Mouse (Mus musculus): ENCODE data around the gene Elf4.

Elf4 gene

DNA sequence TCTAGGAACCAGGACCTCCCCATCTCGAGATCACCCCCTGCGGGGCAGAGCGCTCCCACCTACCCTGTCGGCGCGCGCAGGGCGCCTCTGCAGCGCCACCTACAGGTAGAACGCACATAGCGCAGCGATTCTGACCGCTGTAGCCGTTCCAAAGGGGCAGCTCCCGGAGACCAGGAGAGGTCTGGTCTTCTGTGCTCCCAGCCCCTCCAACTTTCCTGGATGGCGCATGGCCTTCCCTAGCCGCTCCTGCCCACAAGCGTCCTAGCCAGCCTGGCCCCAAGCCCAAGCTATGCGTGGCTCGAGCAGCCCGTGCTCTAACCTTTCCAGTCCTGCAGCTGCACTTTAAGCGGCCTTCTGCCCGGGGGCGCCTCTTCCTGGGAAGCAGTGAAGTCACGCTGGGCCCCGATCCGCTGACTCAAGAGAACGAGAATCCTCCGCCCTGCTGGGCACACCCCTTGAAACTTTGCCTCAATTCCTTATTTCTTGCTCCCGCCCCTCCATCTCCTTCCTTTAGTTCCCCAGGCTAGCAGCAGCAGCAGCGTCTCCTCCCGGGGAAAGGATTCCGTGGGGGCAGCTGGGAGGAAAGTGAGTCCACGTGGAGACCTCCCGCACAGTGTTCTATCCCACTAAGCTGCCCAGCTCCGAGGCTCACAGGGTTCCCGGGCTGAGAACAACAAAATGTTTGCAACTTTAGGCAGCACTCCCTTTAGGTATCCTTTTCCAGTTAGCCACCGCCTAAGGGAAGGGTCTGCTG, at the start of gene Elf4:
TSS of gene Elf4 (minus strand) at position 379 of the 754 bp plus-strand sequence.
- in situ Hi-C loops (cut with MboI; ENCODE audit: low pct_unique_long_range_greater_than_20kb in 1 of 2, low sequenced_read_pairs in 2 of 2, unreplicated experiment in 1 of 2), result no loop called here

DNA sequence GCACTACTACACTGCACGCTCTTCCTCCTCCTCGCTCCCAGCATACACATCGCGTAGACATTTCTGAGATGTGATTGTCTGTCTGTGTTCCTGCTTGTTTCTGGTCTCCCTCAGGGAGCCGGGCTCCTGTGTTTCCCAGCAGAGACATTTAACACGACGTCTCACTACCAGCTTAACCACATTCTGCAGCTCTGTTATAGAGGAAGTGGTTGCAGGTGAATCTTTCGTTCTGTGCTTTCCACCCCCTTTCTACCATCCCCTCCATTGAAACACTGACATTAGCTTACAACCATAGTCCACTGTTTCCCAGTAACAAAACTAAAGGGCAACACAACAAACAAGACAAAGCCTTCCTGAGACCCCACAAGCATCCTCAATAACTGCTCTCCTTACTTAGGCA, 30.8 kb upstream of the Elf4 start:
- in situ Hi-C loops (cut with MboI; ENCODE audit: low pct_unique_long_range_greater_than_20kb in 1 of 2, low sequenced_read_pairs in 2 of 2, unreplicated experiment in 1 of 2), result no loop called here

- in situ Hi-C loops (cut with MboI; ENCODE audit: low pct_unique_long_range_greater_than_20kb in 1 of 2, low sequenced_read_pairs in 2 of 2, unreplicated experiment in 1 of 2), result no loop called here
Measured at GRCm38 (mm10) chrX:48481687-48482086, 18.8 kb upstream of the Elf4 start.

DNA sequence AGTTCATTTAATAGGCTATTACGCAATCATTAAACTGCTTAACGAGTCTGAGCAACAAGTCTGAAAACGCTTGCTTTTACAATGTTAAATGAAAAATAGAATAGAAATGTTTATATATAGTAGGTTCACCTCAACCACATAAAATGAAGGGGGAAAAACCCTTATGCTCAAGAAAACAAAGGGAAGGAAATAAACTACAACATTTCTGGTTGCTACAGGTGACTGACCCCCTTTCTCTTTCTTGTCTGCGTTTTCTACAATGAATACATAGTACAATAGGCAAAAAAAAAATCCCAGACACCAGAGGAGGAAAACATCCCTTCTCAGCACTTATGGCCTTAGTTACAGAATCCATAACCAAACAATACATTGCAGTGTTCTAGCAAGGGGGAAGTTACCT, 18.2 kb upstream of the Elf4 start:
- in situ Hi-C loops (cut with MboI; ENCODE audit: low pct_unique_long_range_greater_than_20kb in 1 of 2, low sequenced_read_pairs in 2 of 2, unreplicated experiment in 1 of 2), result no loop called here

DNA sequence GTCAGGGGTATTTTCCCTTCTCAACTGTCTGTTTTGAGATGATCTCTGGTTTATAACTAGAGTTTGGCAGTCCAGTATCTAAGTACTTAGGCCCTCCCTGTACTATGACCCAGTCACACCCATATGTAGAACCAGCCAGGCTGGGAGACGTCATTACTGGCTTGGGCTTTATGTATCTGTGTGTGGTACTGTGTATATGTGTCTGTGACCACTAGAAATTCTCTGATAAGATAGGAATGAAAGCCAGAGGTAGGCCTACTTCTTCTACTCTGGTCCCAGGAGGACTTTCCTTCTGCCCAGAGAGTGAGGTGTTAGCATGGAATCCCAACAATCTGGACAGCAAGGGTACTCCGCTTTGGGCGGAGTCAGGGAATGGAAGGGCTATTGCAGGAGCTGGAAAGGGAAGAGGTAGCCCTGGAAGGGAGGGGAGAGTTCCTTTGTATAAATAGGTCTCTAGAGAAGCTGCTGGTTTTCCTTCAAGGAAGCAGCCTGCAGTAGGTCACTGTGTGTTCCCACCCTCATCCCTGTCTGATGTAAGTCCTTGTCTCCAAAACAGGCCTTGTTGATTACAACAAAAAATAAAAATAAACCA, 4.5 kb upstream of the Elf4 start:
- in situ Hi-C loops (cut with MboI; ENCODE audit: low pct_unique_long_range_greater_than_20kb in 1 of 2, low sequenced_read_pairs in 2 of 2, unreplicated experiment in 1 of 2), result loop anchor here in 1 of 2 experiments (5.0 kb wide), 1 partner anchor 45 kb away; no protein-coding TSS in a partner anchor

DNA sequence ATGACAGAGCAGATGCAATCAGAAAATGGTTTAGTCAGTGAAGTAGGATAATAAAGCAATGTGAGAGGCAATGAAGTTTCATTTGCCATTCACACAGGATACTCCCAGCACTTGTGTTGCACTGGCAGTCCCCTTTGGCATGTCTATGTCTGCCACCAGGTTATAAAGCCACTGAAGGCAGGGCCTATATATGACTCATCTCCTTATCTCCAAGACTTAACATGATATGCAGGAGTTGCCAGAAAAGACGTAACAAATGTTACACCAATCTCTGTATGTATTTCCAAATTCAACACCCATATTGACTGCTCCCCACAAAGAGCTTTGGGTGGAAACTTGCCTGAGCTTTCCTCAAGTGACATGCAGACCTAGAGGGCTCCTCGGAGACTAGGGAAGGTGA, 3.2 kb upstream of the Elf4 start:
- in situ Hi-C loops (cut with MboI; ENCODE audit: low pct_unique_long_range_greater_than_20kb in 1 of 2, low sequenced_read_pairs in 2 of 2, unreplicated experiment in 1 of 2), result loop anchor here in 1 of 2 experiments (5.0 kb wide), 1 partner anchor 44 kb away; no protein-coding TSS in a partner anchor

DNA sequence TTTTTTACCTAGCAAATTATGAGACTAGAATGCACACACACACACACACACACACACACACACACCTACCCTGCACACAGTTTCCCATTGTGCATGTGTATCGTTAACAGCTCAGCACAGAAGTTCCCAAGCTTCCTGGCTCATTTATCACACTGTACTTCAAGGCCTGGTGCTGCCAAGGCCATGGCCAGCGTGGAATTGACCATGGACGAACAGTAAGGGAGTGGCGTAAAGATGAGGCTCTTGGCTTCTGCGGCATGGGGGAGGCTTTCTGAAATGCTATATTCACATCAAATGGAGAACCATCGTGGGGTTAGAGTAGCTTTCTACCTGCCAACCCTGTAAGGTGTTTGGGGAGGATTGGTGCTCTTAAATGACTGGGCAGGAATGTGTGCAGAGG, 1.5 kb upstream of the Elf4 start:
- in situ Hi-C loops (cut with MboI; ENCODE audit: low pct_unique_long_range_greater_than_20kb in 1 of 2, low sequenced_read_pairs in 2 of 2, unreplicated experiment in 1 of 2), result no loop called here

DNA sequence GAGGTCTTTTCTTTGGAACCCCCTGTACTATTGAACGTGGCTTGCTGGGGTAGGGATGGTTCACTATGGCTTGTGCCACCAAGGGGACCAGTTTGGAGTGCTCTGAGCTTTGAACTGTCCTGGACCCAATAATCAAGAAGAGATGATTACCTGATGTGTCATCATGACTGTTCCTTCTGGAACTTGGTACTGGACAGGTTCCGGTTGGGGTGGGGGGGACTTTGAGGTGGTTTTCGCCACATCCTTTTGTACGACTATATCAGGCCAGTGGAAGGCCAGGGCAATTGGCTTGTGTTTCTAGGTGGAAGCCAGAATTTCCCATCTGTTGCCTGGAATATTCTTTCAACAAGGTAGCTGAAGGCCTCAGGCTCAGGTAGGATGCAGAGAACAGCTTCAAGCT, 704 bp upstream of the Elf4 start:
- in situ Hi-C loops (cut with MboI; ENCODE audit: low pct_unique_long_range_greater_than_20kb in 1 of 2, low sequenced_read_pairs in 2 of 2, unreplicated experiment in 1 of 2), result no loop called here

DNA sequence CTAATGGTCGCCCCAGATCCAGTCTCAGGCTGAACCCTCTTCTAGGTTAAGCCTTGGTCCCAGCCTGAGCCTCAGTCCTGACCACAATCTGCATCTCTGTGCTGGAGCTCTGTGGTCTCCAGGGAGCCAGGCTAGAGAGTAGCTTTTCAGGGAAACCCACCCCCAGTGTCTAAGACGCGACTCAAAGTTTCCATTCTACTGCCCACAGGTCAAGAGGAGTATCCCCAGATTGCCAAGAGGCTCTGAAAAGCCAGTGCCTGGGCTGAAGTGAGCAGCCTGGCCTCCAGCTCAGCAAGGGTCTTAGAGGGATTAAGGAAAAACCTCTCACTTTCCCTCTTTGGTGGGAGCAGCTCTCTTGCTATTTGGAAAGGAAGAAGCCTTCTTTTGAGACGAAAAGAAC, 635 bp downstream of the Elf4 start:
- in situ Hi-C loops (cut with MboI; ENCODE audit: low pct_unique_long_range_greater_than_20kb in 1 of 2, low sequenced_read_pairs in 2 of 2, unreplicated experiment in 1 of 2), result no loop called here

DNA sequence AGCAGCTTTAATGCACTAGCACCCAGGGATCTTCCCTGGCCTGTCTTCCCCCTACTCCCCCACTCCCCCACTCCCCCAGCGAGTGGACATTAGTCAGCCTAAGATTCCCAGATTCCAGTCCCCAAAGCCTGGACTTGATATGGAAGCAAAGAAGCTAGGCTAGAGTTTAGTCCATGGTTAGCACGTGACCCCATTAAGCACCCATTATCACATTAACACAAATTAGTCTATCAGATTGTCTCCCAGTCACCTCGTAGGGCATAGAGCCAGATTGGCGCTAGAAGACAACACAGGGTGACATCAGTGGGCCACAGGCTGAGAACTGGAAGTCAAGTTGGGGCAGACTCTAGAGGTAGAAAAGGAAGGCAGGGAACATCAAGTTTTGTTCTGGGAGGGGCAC, 1.9 kb downstream of the Elf4 start:
- in situ Hi-C loops (cut with MboI; ENCODE audit: low pct_unique_long_range_greater_than_20kb in 1 of 2, low sequenced_read_pairs in 2 of 2, unreplicated experiment in 1 of 2), result no loop called here

- in situ Hi-C loops (cut with MboI; ENCODE audit: low pct_unique_long_range_greater_than_20kb in 1 of 2, low sequenced_read_pairs in 2 of 2, unreplicated experiment in 1 of 2), result no loop called here
Measured at GRCm38 (mm10) chrX:48460496-48460895, 2.4 kb downstream of the Elf4 start.

DNA sequence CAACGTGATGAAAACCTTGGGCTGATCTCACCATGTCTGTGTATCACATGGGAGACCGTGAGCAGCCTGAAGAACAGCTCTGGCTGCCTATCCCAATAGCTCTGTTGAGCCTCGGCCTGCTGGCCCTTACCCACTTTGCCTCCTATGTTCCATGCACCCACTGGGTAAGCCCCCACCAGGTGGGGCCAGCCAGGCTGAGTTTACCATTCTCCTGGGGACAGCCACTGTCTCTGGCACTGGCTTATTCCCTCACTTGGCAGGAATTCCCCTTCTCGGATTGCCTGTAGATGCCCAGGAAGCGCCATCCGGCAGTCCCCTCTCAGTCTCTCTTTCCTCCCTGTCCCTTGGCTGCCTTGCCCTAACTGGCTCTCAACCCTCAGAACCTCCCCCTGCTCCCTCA, 6.0 kb downstream of the Elf4 start:
- in situ Hi-C loops (cut with MboI; ENCODE audit: low pct_unique_long_range_greater_than_20kb in 1 of 2, low sequenced_read_pairs in 2 of 2, unreplicated experiment in 1 of 2), result no loop called here

- in situ Hi-C loops (cut with MboI; ENCODE audit: low pct_unique_long_range_greater_than_20kb in 1 of 2, low sequenced_read_pairs in 2 of 2, unreplicated experiment in 1 of 2), result no loop called here
Measured at GRCm38 (mm10) chrX:48455018-48455417, 7.9 kb downstream of the Elf4 start.

- in situ Hi-C loops (cut with MboI; ENCODE audit: low pct_unique_long_range_greater_than_20kb in 1 of 2, low sequenced_read_pairs in 2 of 2, unreplicated experiment in 1 of 2), result no loop called here
Measured at GRCm38 (mm10) chrX:48454495-48454878, 8.4 kb downstream of the Elf4 start.

DNA sequence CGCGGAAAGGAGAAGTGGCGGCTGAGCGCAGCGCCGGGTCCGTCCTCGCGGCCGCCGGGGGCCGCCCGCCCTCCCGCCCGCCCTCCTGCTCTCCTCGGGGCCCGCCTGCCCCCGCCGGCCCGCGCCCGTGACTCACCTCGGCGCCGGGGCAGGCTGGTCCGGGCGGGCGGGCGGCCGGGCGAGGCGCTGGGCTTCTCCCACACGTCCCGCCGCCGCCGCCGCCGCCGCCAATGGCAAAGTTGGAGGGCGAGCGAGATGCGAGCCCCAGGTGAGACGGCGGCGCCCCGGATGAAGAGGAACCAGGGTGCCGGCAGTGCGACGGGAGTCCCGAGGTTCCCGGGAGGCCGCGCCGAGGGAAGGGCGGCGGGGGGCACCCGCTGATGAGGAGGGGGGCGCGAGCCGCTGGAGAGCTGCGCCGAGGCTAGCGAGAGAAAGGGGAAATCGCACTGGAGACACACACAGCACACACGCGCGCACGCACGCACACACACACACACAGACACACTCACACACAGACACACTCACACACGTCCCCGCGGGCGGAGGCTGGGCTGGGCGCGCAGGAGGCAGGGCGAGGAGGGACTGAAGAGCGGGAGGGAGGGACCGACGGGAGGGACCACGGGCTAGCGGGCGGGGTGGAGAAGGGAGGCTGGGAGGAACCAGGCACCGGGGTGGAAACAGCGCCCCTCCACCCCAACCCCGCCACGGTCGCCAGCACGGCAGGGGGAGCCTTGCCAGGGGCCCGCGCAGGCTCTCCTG, 9.0 kb downstream of the Elf4 start:
- in situ Hi-C loops (cut with MboI; ENCODE audit: low pct_unique_long_range_greater_than_20kb in 1 of 2, low sequenced_read_pairs in 2 of 2, unreplicated experiment in 1 of 2), result no loop called here

- in situ Hi-C loops (cut with MboI; ENCODE audit: low pct_unique_long_range_greater_than_20kb in 1 of 2, low sequenced_read_pairs in 2 of 2, unreplicated experiment in 1 of 2), result no loop called here
Measured at GRCm38 (mm10) chrX:48452931-48453673, 9.8 kb downstream of the Elf4 start.

- in situ Hi-C loops (cut with MboI; ENCODE audit: low pct_unique_long_range_greater_than_20kb in 1 of 2, low sequenced_read_pairs in 2 of 2, unreplicated experiment in 1 of 2), result no loop called here
Measured at GRCm38 (mm10) chrX:48452231-48452890, 10.6 kb downstream of the Elf4 start.

GRCm38 (mm10) chrX:48449646-48450045, 13.3 kb downstream of the Elf4 start:
- in situ Hi-C loops (cut with MboI; ENCODE audit: low pct_unique_long_range_greater_than_20kb in 1 of 2, low sequenced_read_pairs in 2 of 2, unreplicated experiment in 1 of 2), result no loop called here

All from mouse embryonic stem cell (cell line).